Mouse (Mus musculus) CH12.LX (cell line): Measurements from ENCODE around the gene Map3k7. TPM values are rescaled to one million over a fixed set of nuclear protein-coding genes. Genes with fewer than 3 reads are reported as not detected.
A peak's percentile ranks its signal among the peaks of the same experiment; 100 is the strongest.

Experiments used
- DNase-seq: peaks from one replicate; pipeline ENCODE4 v3.0.0-alpha.2; 2013; ENCODE audit errors: extremely low read depth
- H3K27ac ChIP-seq: 2 replicates; pipeline ENCODE4 v1.5.1; 2012; ENCODE audit warnings: low read depth, mild to moderate bottlenecking, control low read depth, moderate library complexity; ENCODE audit not compliant: insufficient read depth
- H3K27me3 ChIP-seq: replicated peaks from 2 replicates; pipeline ENCODE3; 2012; ENCODE audit warnings: inconsistent platforms
- H3K36me3 ChIP-seq, 2 experiments: replicated peaks in 1 of 2; 2 replicates each; pipeline versions ENCODE3 to v1.6.1; 2012; ENCODE audit warnings: inconsistent platforms in 1 of 2, low read length in 1 of 2, mild to moderate bottlenecking in 1 of 2, mixed read lengths in 1 of 2, moderate library complexity in 1 of 2; ENCODE audit not compliant: control insufficient read depth in 1 of 2, insufficient read depth in 1 of 2
- H3K4me1 ChIP-seq, 2 experiments: 2 replicates each; pipeline ENCODE4 v1.6.1; 2012; ENCODE audit warnings: inconsistent platforms in 1 of 2, moderate library complexity in 1 of 2; ENCODE audit not compliant: insufficient read depth in 2 of 2, control insufficient read depth in 1 of 2
- H3K4me2 ChIP-seq: 2 replicates; pipeline ENCODE4 v1.6.1; 2012; ENCODE audit warnings: low read depth, mild to moderate bottlenecking, control low read depth; ENCODE audit not compliant: poor library complexity, insufficient read depth, severe bottlenecking
- H3K4me3 ChIP-seq, 3 experiments: fragments of 150-350 bp in 1 of 3; sonication (generic) in 1 of 3; replicated peaks in 1 of 3; 2 replicates each; pipeline versions ENCODE3 to v1.5.1; 2011 to 2012; ENCODE audit warnings: low read depth in 2 of 3, low read length in 2 of 3, mild to moderate bottlenecking in 2 of 3, moderate library complexity in 2 of 3, control low read depth in 1 of 3, improper control_type of control experiment in 1 of 3, inconsistent platforms in 1 of 3, mixed read lengths in 1 of 3; ENCODE audit not compliant: poor library complexity in 1 of 3
- H3K79me2 ChIP-seq: replicated peaks from 2 replicates; pipeline ENCODE4 v1.6.1; 2012; ENCODE audit warnings: mild to moderate bottlenecking, moderate library complexity; ENCODE audit not compliant: control insufficient read depth, poor library complexity, insufficient read depth, severe bottlenecking; ENCODE audit errors: extremely low read depth
- H3K9ac ChIP-seq: 2 replicates; pipeline ENCODE4 v1.6.1; 2012; ENCODE audit warnings: low read depth, mild to moderate bottlenecking, control low read depth, moderate library complexity; ENCODE audit not compliant: insufficient read depth
- H3K9me3 ChIP-seq: replicated peaks from 2 replicates; pipeline ENCODE3; 2012; ENCODE audit warnings: low read length, inconsistent platforms, mixed read lengths
- BHLHE40 ChIP-seq: IDR thresholded peaks from 2 replicates; pipeline ENCODE4 v1.6.1; 2011; ENCODE audit warnings: mild to moderate bottlenecking, low read depth, low read length, improper control_type of control experiment
- CHD1 ChIP-seq: IDR thresholded peaks from 2 replicates; pipeline ENCODE4 v1.6.1; 2012; ENCODE audit warnings: low read depth, low read length, improper control_type of control experiment, inconsistent platforms
- E2F4 ChIP-seq: IDR thresholded peaks from 2 replicates; pipeline ENCODE4 v1.6.1; 2011; ENCODE audit warnings: low read depth, low read length, improper control_type of control experiment; ENCODE audit not compliant: insufficient replicate concordance
- ELF1 ChIP-seq: IDR thresholded peaks from 2 replicates; pipeline ENCODE4 v1.6.1; 2014; ENCODE audit warnings: low read depth, mild to moderate bottlenecking, inconsistent platforms, low read length, improper control_type of control experiment
- ETS1 ChIP-seq: conservative IDR thresholded peaks from 2 replicates; pipeline ENCODE4 v1.6.1; 2012; ENCODE audit warnings: low read depth, mild to moderate bottlenecking, inconsistent platforms, low read length, improper control_type of control experiment, moderate library complexity
- HCFC1 ChIP-seq: IDR thresholded peaks from 2 replicates; pipeline ENCODE4 v1.6.1; 2012; ENCODE audit warnings: low read depth, mild to moderate bottlenecking, inconsistent platforms, low read length, improper control_type of control experiment
- IRF4 ChIP-seq: IDR thresholded peaks from 2 replicates; pipeline ENCODE4 v1.6.1; 2014; ENCODE audit warnings: low read depth, mild to moderate bottlenecking, inconsistent platforms, low read length, improper control_type of control experiment
- JUN ChIP-seq: IDR thresholded peaks from 2 replicates; pipeline ENCODE4 v1.6.1; 2011; ENCODE audit warnings: low read depth, mild to moderate bottlenecking, low read length, improper control_type of control experiment, moderate library complexity; ENCODE audit not compliant: insufficient read depth
- JUND ChIP-seq: conservative IDR thresholded peaks from 2 replicates; pipeline ENCODE4 v1.6.1; 2011; ENCODE audit warnings: low read depth, low read length, improper control_type of control experiment
- MAFK ChIP-seq: IDR thresholded peaks from 2 replicates; pipeline ENCODE4 v1.6.1; 2011; ENCODE audit warnings: low read length, improper control_type of control experiment; ENCODE audit not compliant: insufficient replicate concordance
- MAX ChIP-seq: IDR thresholded peaks from 2 replicates; pipeline ENCODE4 v1.6.1; 2011; ENCODE audit warnings: low read length, improper control_type of control experiment
- MAZ ChIP-seq: IDR thresholded peaks from 2 replicates; pipeline ENCODE4 v1.6.1; 2012; ENCODE audit warnings: low read depth, mild to moderate bottlenecking, inconsistent platforms, low read length, improper control_type of control experiment, moderate library complexity
- MEF2A ChIP-seq: IDR thresholded peaks from 2 replicates; pipeline ENCODE4 v1.6.1; 2014; ENCODE audit warnings: low read depth, mild to moderate bottlenecking, inconsistent platforms, low read length, improper control_type of control experiment, borderline replicate concordance
- MXI1 ChIP-seq: IDR thresholded peaks from 2 replicates; pipeline ENCODE4 v1.6.1; 2011; ENCODE audit warnings: mild to moderate bottlenecking, low read depth, low read length, improper control_type of control experiment
- MYC ChIP-seq: IDR thresholded peaks from 2 replicates; pipeline ENCODE4 v1.6.1; 2011; ENCODE audit warnings: low read depth, mild to moderate bottlenecking, improper control_type of control experiment, low read length
- NELFE ChIP-seq: IDR thresholded peaks from 2 replicates; pipeline ENCODE4 v1.6.1; 2011; ENCODE audit warnings: low read depth, low read length, improper control_type of control experiment
- POLR2A ChIP-seq: IDR thresholded peaks from 2 replicates; pipeline ENCODE4 v1.6.1; 2011; ENCODE audit warnings: low read depth, mild to moderate bottlenecking, improper control_type of control experiment, low read length
- POLR2AphosphoS2 ChIP-seq: IDR thresholded peaks from 2 replicates; pipeline ENCODE4 v1.6.1; 2011; ENCODE audit warnings: low read depth, low read length, improper control_type of control experiment
- RAD21 ChIP-seq: IDR thresholded peaks from 2 replicates; pipeline ENCODE4 v1.6.1; 2011; ENCODE audit warnings: low read depth, mild to moderate bottlenecking, low read length, improper control_type of control experiment, moderate library complexity
- RCOR1 ChIP-seq: conservative IDR thresholded peaks from 2 replicates; pipeline ENCODE4 v1.6.1; 2012; ENCODE audit warnings: low read depth, mild to moderate bottlenecking, inconsistent platforms, low read length, improper control_type of control experiment
- SIN3A ChIP-seq: IDR thresholded peaks from 2 replicates; pipeline ENCODE4 v1.6.1; 2012; ENCODE audit warnings: low read length, improper control_type of control experiment, inconsistent platforms
- SMC3 ChIP-seq: IDR thresholded peaks from 2 replicates; pipeline ENCODE4 v1.6.1; 2011; ENCODE audit warnings: low read depth, low read length, improper control_type of control experiment
- ZC3H11A ChIP-seq: IDR thresholded peaks from 2 replicates; pipeline ENCODE4 v1.6.1; 2012; ENCODE audit warnings: low read depth, mild to moderate bottlenecking, inconsistent platforms, low read length, improper control_type of control experiment
- ZKSCAN1 ChIP-seq: IDR thresholded peaks from 2 replicates; pipeline ENCODE4 v1.6.1; 2012; ENCODE audit warnings: low read depth, inconsistent platforms, low read length, improper control_type of control experiment, borderline replicate concordance
- ZMIZ1 ChIP-seq: IDR thresholded peaks from 2 replicates; pipeline ENCODE4 v1.6.1; 2012; ENCODE audit warnings: low read depth, mild to moderate bottlenecking, inconsistent platforms, low read length, improper control_type of control experiment
- ZNF384 ChIP-seq: IDR thresholded peaks from 2 replicates; pipeline ENCODE4 v1.6.1; 2012; ENCODE audit warnings: low read depth, low read length, improper control_type of control experiment, inconsistent platforms
- dilution Hi-C: fragments of 300-500 bp; cut with MboI; formaldehyde crosslinking; loops from 2 replicates; pipeline ENCODE4 v1.14.3; 2020; ENCODE audit warnings: low sequenced_read_pairs; ENCODE audit not compliant: extremely low pct_unique_long_range_greater_than_20kb, extremely low pct_ligation_motif_present
- in situ Hi-C: fragments of 300-500 bp; cut with MboI; formaldehyde crosslinking; loops from 3 replicates; pipeline ENCODE4 v1.14.3; 2019; ENCODE audit warnings: low sequenced_read_pairs, low pct_ligation_motif_present, low pct_unique_long_range_greater_than_20kb, mixed read lengths
- polyA plus RNA-seq: library from polyadenylated mRNA; unstranded; fragments of >175 nt; gene quantifications from 2 replicates; pipeline ENCODE4 v1.2.1, GENCODE M21; 2012; ENCODE audit warnings: low read depth; ENCODE audit not compliant: insufficient read length
- total RNA-seq, 2 experiments: library from RNA; depleted of rRNA; stranded (reverse); fragments of 300-350 nt in 1 of 2; fragments of >200 nt in 1 of 2; gene quantifications; 2 replicates each; pipeline ENCODE4 v1.2.3; 2012 to 2014

Gene Map3k7
- total and polyA plus RNA-seq, 3 experiments, result 41.7 to 63.7 (median 43.9) TPM

- H3K4me2 ChIP-seq, result no peak overlapping the region
- in situ Hi-C loops, result no loop called here
- peaks cover 35 to 71% of the 10 kb centered on the region in 2 experiments for H3K36me3 ChIP-seq
- H3K79me2 ChIP-seq, result no peaks in the 10 kb centered on the region
- peak; percentile 27 for DNase-seq
- H3K27ac ChIP-seq, result no peak overlapping the region
- no peaks in the 10 kb centered on the region for H3K27me3 ChIP-seq
- dilution Hi-C loops, result no loop called here
- H3K4me3 ChIP-seq, result no peak overlapping the region
- no peaks in the 10 kb centered on the region for H3K9me3 ChIP-seq
- no peak overlapping the region for H3K9ac ChIP-seq
- peaks cover 7 to 62% of the 10 kb centered on the region in 2 experiments; a peak in 3 of 4 replicates for H3K4me1 ChIP-seq
- no peak for TF ChIP-seq RCOR1
- TF ChIP-seq MYC, result no peak
- no peak for TF ChIP-seq MEF2A
- no peak for TF ChIP-seq ELF1
- peak; percentile 64 for TF ChIP-seq IRF4
- TF ChIP-seq BHLHE40, result peak; percentile 56; the same call in 1 of the 2 replicates
- no peak for TF ChIP-seq MAFK
- TF ChIP-seq MAZ, result no peak
- no peak for TF ChIP-seq SIN3A
- no peak for TF ChIP-seq ZKSCAN1
Measured at GRCm38 (mm10) chr4:32010808-32011207, 46.9 kb downstream of the Map3k7 start.

- Histone ChIP-seq H3K9ac (no peak overlapping the region), H3K27ac (no peak overlapping the region), H3K27me3 (no peaks in the 10 kb centered on the region), H3K79me2 (no peaks in the 10 kb centered on the region), H3K4me1 (peaks cover 9 to 66% of the 10 kb centered on the region in 2 experiments; a peak in 3 of 4 replicates), H3K4me3 (no peak overlapping the region), H3K9me3 (no peaks in the 10 kb centered on the region), H3K4me2 (no peak overlapping the region)
- in situ Hi-C loops (no loop called here), dilution Hi-C loops (no loop called here)
- TF ChIP-seq RAD21 (no peak), JUN (no peak), SMC3 (no peak), ZC3H11A (no peak), ZNF384 (no peak), POLR2A (no peak), JUND (no peak), HCFC1 (no peak), E2F4 (no peak), ETS1 (no peak), MAFK (no peak), CHD1 (no peak), NELFE (no peak), IRF4 (no peak), ZMIZ1 (no peak), MAX (no peak), MEF2A (no peak), ELF1 (no peak), POLR2AphosphoS2 (no peak), MXI1 (no peak)
- TF ChIP-seq, all 38 proteins: peak for 0
- H3K36me3 ChIP-seq, result peaks cover 39 to 75% of the 10 kb centered on the region in 2 experiments
- DNase-seq, result peak; percentile 19
Measured at GRCm38 (mm10) chr4:32011218-32011973, 47.5 kb downstream of the Map3k7 start.
